Mouse (Mus musculus) megakaryocyte, embryonic 14.5 days (primary cell): Measurements from ENCODE around the gene Pcnt. TPM values are rescaled to one million over a fixed set of nuclear protein-coding genes. Genes with fewer than 3 reads are reported as not detected.

Experiments
- H3K27me3 ChIP-seq: replicated peaks from 2 replicates; pipeline ENCODE3; 2012; ENCODE audit warnings: inconsistent platforms
- H3K36me3 ChIP-seq: replicated peaks from 2 replicates; pipeline ENCODE3; 2012; ENCODE audit warnings: low read length, inconsistent platforms, mixed read lengths
- H3K4me1 ChIP-seq: 2 replicates; pipeline ENCODE4 v1.6.1; 2012; ENCODE audit warnings: inconsistent platforms
- H3K4me3 ChIP-seq: replicated peaks from 2 replicates; pipeline ENCODE3; 2012; ENCODE audit warnings: moderate library complexity, mild to moderate bottlenecking, inconsistent platforms
- H3K9me3 ChIP-seq: 2 replicates; pipeline ENCODE4 v1.6.1; 2012; ENCODE audit warnings: inconsistent platforms
- FLI1 ChIP-seq: IDR thresholded peaks from 2 replicates; pipeline ENCODE4 v1.6.1; 2012; ENCODE audit warnings: low read length, inconsistent platforms, mixed read lengths
- GATA1 ChIP-seq: IDR thresholded peaks from 3 replicates; pipeline ENCODE4 v1.6.1; 2012; ENCODE audit warnings: mixed read lengths, low read length, inconsistent platforms, borderline replicate concordance
- polyA plus RNA-seq: library from polyadenylated mRNA; stranded (reverse); fragments of >175 nt; gene quantifications from 2 replicates; pipeline ENCODE4 v1.2.3, GENCODE M21; 2012; ENCODE audit warnings: low replicate concordance; ENCODE audit not compliant: insufficient read depth

Gene Pcnt
- polyA plus RNA-seq, 1 experiment, result 32.3 TPM

DNA sequence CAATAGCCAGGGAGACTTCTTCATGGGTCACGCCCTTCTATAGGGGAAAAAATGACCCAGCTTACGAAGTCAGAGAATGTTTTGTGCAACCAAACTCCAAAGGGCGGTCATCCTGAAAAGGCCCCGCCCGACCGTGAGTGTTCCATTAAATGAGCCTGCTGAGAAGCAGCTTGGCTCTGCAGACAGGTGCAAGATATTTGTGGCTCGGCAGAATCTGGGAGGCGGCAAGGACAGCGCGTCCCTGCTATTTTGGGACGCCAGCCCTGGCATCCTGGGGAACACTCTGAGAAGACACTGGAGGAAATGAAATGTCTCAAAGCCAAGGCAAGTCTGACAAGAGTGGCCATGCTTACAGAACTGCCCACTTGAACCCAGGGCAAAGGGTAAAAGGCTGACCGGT is 25.8 kb downstream of the Pcnt start:
- TF ChIP-seq GATA1, result no peak
- no peak for TF ChIP-seq FLI1
- Histone ChIP-seq H3K4me3 (no peak overlapping the region), H3K27me3 (no peaks in the 10 kb centered on the region), H3K4me1 (peaks cover 5% of the 10 kb centered on the region; the same call in 1 of the 2 replicates), H3K9me3 (no peaks in the 10 kb centered on the region), H3K36me3 (peaks cover 99% of the 10 kb centered on the region)

DNA sequence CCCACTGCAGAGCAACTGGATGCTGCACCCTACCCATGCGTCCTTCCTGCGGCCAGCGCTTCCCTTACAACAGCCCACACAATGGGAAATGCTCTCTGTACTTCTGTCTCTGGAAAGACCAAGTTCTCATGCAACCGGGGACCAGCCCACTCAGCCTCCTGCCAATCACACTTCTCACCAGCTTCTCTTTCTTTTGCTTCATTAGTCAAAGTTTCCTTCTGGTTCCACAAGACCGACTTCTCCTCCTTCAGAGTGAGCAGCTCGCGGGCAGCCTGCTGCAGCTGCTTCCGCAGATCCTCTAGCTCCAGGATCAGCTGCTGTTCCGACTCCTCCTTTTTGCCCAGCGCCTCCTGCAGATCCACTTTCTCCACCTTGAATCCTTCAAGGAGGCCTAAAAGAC is 34.1 kb downstream of the Pcnt start:
- TF ChIP-seq FLI1, result no peak
- TF ChIP-seq GATA1, result no peak
- Histone ChIP-seq H3K4me3 (no peak overlapping the region), H3K27me3 (no peaks in the 10 kb centered on the region), H3K36me3 (peaks cover 97% of the 10 kb centered on the region), H3K9me3 (no peaks in the 10 kb centered on the region), H3K4me1 (no peaks in the 10 kb centered on the region)

DNA sequence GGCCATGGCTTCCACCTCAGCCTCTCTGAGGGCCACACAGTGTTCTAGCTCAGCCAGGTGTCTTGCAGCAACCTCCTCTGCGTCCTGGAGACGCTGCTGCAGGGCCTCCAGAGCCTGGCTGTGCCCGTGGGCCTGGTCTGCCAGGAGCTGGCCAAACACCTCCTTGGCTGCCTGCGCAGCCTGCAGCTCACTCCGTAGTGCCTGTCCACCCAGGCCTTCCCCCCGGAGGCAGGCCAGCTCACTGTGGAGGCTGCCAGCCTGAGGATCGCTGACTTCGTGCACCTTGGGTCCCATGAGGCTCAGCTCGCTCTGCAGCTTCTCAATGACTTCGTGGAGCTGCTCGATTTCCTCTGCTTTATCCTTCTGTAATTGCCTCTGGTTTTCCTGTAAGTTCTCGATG is 50.0 kb downstream of the Pcnt start:
- TF ChIP-seq FLI1 (no peak), GATA1 (no peak)
- no peaks in the 10 kb centered on the region for H3K9me3 ChIP-seq
- peaks cover 80% of the 10 kb centered on the region for H3K36me3 ChIP-seq
- no peak overlapping the region for H3K4me3 ChIP-seq
- H3K4me1 ChIP-seq, result no peaks in the 10 kb centered on the region
- no peaks in the 10 kb centered on the region for H3K27me3 ChIP-seq

DNA sequence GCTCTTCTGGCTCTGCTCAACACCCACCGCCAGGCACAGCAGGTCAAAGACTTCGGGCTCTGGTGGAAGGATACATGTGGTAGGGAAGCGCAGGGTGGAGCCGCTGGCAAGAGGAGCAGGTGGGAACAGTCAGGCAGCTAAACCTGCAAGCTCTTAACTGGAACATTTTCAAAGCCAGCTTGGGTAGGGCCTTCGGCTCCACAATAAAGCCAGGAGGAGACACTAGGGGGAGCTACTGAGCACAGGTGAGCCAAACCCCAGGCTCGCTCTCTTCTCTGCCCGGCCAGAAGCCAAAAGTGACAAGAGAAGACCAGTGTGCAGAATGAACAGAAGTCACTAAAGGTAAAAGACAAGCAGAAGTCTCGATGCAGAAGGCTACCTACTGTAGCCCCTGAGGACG is 50.8 kb downstream of the Pcnt start:
- no peaks in the 10 kb centered on the region for H3K27me3 ChIP-seq
- TF ChIP-seq FLI1, result no peak
- TF ChIP-seq GATA1, result no peak
- H3K36me3 ChIP-seq, result peaks cover 79% of the 10 kb centered on the region
- H3K9me3 ChIP-seq, result no peaks in the 10 kb centered on the region
- H3K4me1 ChIP-seq, result no peaks in the 10 kb centered on the region
- no peak overlapping the region for H3K4me3 ChIP-seq

DNA sequence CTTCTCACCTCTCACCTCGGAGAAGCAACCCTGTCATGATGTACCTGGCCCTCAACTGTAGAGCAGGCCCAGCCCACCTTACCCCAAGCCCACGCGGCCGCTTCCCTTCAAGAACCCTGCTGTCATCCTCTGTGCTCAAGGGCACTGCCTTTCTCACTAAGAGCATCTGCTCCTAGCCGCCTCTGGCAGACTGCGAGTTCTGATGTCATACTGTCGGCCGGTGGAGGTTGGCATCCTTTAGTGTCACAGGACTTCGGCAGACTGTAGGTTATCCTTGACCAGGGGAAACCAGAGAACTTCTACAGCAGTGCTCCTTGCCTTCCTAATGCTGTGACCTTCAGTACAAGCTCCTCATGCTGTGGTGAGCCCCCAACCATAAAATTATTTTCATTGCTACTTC is 51.4 kb downstream of the Pcnt start:
- no peaks in the 10 kb centered on the region for H3K4me1 ChIP-seq
- no peaks in the 10 kb centered on the region for H3K9me3 ChIP-seq
- H3K4me3 ChIP-seq, result no peak overlapping the region
- H3K27me3 ChIP-seq, result no peaks in the 10 kb centered on the region
- no peak for TF ChIP-seq FLI1
- no peak for TF ChIP-seq GATA1
- H3K36me3 ChIP-seq, result peaks cover 79% of the 10 kb centered on the region

DNA sequence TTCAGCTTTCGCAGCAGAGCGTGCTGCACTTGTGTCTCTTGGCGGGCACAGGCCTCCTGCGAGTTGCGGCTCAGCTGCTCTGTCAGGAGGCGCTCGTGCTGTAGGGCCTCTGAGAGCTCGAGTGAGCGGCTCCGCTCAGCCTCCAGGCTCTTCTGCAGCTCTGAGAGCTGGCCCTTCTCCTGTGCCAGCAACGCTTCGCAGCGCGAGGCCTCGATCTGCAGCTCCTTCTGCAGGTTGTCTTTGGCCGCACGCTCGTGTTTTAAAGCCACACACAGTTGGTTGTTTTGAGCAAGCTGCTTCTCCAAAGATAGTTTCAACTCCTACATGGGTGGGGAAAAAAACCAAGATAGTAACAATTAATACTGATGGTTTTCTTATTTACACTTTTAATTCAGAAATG is 67.6 kb downstream of the Pcnt start:
- Histone ChIP-seq H3K4me1 (peaks cover 4% of the 10 kb centered on the region; the same call in 1 of the 2 replicates), H3K27me3 (no peaks in the 10 kb centered on the region), H3K36me3 (peaks cover 96% of the 10 kb centered on the region), H3K9me3 (no peaks in the 10 kb centered on the region), H3K4me3 (no peak overlapping the region)
- TF ChIP-seq GATA1 (no peak), FLI1 (no peak)

DNA sequence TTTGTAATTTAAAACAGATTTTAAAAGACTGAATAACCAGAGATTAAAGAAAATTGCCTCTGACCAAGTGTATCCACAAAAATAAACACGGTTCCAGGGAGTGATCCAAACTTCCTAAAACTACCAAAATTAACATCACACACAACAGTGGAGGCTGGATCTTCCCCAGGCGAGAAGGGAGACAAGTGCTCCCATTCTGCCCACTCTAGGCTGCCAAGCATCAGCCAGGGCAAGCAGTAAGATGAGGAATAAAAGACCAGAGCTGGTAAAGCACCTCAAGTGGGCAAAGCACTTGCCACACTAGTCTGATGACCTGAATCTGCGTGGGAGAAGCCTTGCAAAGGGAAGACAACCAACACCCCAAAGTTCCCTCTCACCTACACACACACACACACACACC is 70.8 kb downstream of the Pcnt start:
- Histone ChIP-seq H3K9me3 (no peaks in the 10 kb centered on the region), H3K36me3 (peaks cover 95% of the 10 kb centered on the region), H3K4me1 (peaks cover 11% of the 10 kb centered on the region), H3K27me3 (no peaks in the 10 kb centered on the region), H3K4me3 (no peak overlapping the region)
- TF ChIP-seq GATA1, result no peak
- TF ChIP-seq FLI1, result no peak

DNA sequence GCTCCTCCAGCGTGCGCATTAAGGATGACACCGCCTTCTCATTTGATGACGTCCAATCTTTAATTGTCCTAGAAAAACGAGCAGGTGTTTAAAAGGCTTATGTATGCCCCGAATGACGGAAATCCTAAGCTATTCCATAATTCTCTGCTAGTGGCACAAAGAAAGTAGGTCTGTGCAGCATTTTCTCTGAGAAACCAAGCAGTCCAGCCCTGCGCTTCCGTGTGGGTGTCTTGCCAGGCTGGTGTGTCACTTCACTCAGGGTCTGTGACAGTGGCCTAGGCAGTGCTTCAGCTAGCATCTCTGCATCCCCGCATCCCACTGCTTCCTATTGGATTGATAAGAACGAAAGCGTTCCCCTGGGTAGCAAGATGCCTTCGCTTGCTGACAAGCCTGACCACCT is 73.8 kb downstream of the Pcnt start:
- Histone ChIP-seq H3K4me1 (peaks cover 11% of the 10 kb centered on the region), H3K4me3 (no peak overlapping the region), H3K9me3 (0 out of 2 replicates have a peak, but pooled peaks cover 2% of the 10 kb centered on the region), H3K27me3 (no peaks in the 10 kb centered on the region), H3K36me3 (peaks cover 96% of the 10 kb centered on the region)
- no peak for TF ChIP-seq FLI1
- no peak for TF ChIP-seq GATA1

DNA sequence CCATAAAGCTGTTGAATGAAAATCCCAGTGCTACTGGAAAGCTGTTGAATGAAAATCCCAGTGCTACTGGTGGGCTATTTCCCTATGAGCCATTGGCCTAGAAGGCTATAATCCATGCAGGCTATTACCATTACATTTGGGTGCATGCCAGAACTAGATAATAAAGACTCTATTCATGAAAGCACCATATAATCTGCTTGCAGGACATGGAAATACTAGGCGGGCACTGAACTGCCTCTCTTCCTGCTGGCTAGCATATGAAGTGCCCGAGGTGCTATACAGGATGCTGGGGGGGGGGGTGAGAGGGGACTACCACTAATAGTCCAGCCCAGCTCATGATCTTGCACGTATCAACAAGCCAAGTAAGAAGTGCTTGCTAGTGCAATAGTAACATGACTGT is 79.4 kb downstream of the Pcnt start:
- TF ChIP-seq FLI1, result no peak
- no peak for TF ChIP-seq GATA1
- H3K36me3 ChIP-seq, result peaks cover 80% of the 10 kb centered on the region
- 0 out of 2 replicates have a peak, but pooled peaks cover 2% of the 10 kb centered on the region for H3K9me3 ChIP-seq

DNA sequence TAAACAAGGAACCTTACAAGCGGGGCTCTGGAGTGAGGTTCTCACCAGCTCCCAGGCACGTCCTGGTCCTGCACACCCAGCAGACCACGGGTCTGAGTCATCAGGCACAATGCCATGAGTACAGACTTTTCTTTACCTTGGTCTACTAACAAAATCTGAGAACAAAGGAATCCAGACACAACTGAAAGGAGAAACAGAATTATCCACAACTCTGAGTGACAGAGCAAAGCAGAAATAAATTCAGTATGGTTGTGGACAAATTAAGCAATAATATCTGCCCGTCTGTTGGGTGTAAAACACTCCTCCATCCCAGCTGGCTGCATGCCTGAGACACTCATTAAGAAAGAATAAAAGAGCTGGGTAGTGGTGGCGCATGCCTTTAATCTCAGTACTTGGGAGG is 84.1 kb downstream of the Pcnt start:
- Histone ChIP-seq H3K4me3 (no peak overlapping the region), H3K4me1 (peaks cover 27% of the 10 kb centered on the region), H3K9me3 (no peaks in the 10 kb centered on the region), H3K27me3 (no peaks in the 10 kb centered on the region), H3K36me3 (peaks cover 79% of the 10 kb centered on the region)
- TF ChIP-seq GATA1, result no peak
- TF ChIP-seq FLI1, result no peak

More for the DNA sequence above, 79.4 kb downstream of the Pcnt start:
- no peaks in the 10 kb centered on the region for H3K27me3 ChIP-seq
- H3K4me3 ChIP-seq, result no peak overlapping the region
- H3K4me1 ChIP-seq, result peaks cover 7% of the 10 kb centered on the region

DNA sequence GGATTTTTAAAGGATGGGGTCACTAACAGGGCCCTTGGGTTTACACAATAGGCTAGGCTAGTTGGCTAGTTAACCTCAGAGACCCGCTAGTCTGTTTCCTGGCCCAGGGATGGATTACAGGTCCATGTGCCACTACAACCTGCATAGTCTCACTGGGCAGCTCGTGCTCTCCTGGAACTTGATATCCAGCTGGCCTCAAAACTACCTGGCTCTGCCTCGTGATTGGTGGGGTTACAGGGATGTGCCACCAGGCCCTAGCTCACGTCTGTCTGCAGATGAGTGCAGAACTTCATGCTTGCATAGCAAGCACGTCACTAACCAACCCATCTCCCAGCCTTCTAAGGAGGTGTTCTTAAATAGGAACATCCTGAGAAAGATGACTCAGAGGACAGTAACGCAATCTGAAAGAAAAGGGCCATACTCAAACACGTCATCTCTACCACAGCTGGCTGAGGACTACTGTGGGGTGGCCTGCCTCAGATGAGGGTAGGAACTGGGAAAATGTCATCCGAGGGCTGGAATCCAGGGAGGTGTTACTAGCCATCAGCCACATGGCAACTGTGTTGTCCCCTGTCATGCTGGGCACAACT is 85.2 kb downstream of the Pcnt start:
- Histone ChIP-seq H3K27me3 (no peaks in the 10 kb centered on the region), H3K4me3 (no peak overlapping the region), H3K36me3 (peaks cover 79% of the 10 kb centered on the region), H3K9me3 (no peaks in the 10 kb centered on the region), H3K4me1 (peaks cover 24% of the 10 kb centered on the region)
- TF ChIP-seq GATA1, result no peak
- no peak for TF ChIP-seq FLI1
